Mouse (Mus musculus) hindbrain, embryonic 12.5 days (tissue): ENCODE measurements around the gene Mul1. TPM values are rescaled to one million over a fixed set of nuclear protein-coding genes. Genes with fewer than 3 reads are reported as not detected.

ENCODE experiments used
- ATAC-seq: fragments of 200-750 bp; cut with Nextera tagmentation; 2 replicates; pipeline ENCODE4 v1.8.0; 2017; ENCODE audit warnings: moderate TSS enrichment; ENCODE audit not compliant: low FRiP score
- H3K27ac ChIP-seq: fragments of 300-500 bp; sonication (generic); 2 replicates; pipeline ENCODE4 v1.5.1; 2016; ENCODE audit warnings: mild to moderate bottlenecking
- H3K27me3 ChIP-seq: fragments of 300-500 bp; sonication (generic); 2 replicates; pipeline ENCODE4 v1.6.1; 2016; ENCODE audit warnings: mild to moderate bottlenecking
- H3K36me3 ChIP-seq: fragments of 300-500 bp; sonication (generic); 2 replicates; pipeline ENCODE4 v1.6.1; 2016; ENCODE audit warnings: mild to moderate bottlenecking
- H3K4me1 ChIP-seq: fragments of 300-500 bp; sonication (generic); 2 replicates; pipeline ENCODE4 v1.6.1; 2016
- H3K4me2 ChIP-seq: fragments of 300-500 bp; sonication (generic); replicated peaks from 2 replicates; pipeline ENCODE4 v1.6.1; 2016; ENCODE audit warnings: mild to moderate bottlenecking
- H3K4me3 ChIP-seq: fragments of 300-500 bp; sonication (generic); 2 replicates; pipeline ENCODE4 v1.5.1; 2016; ENCODE audit warnings: mild to moderate bottlenecking
- H3K9ac ChIP-seq: fragments of 300-500 bp; sonication (generic); 2 replicates; pipeline ENCODE4 v1.6.1; 2016; ENCODE audit warnings: mild to moderate bottlenecking, moderate library complexity
- H3K9me3 ChIP-seq: fragments of 300-500 bp; sonication (generic); replicated peaks from 2 replicates; pipeline ENCODE4 v1.6.1; 2016; ENCODE audit warnings: mild to moderate bottlenecking
- WGBS: fragments of 180-500 bp; shearing (Covaris S2); methylation state at CpG from one replicate; pipeline ENCODE4 v1.1.7; 2016; 5-methylcytosine and 5-hydroxymethylcytosine counted together
- polyA plus RNA-seq: library from polyadenylated mRNA; unstranded; fragments of >200 nt; fragmentation: Nextera tagmentation; extraction: Ambion mirVana; gene quantifications from 2 replicates; pipeline ENCODE4 v1.2.1, GENCODE M21; 2016

The Mul1 gene
- polyA plus RNA-seq, 1 experiment from 2014 or later, result 22.3 TPM

- peaks cover 60% of the 10 kb centered on the region for H3K4me1 ChIP-seq
- peak overlapping the region; percentile 96 for H3K27ac ChIP-seq
- peak overlapping the region; percentile 72 for H3K4me2 ChIP-seq
- WGBS, result 2% methylated on average over 17 of the region's 17 CpGs
- no peaks in the 10 kb centered on the region for H3K36me3 ChIP-seq
- H3K4me3 ChIP-seq, result peak overlapping the region; percentile 86
- no peak for ATAC-seq
- H3K9me3 ChIP-seq, result no peaks in the 10 kb centered on the region
- peaks cover 26% of the 10 kb centered on the region; the same call in 1 of the 2 replicates for H3K27me3 ChIP-seq
- H3K9ac ChIP-seq, result peak overlapping the region; percentile 86
Measured at GRCm38 (mm10) chr4:138455956-138456341, 21.5 kb downstream of the Mul1 start.

GRCm38 (mm10) chr4:138456536-138456935 is 22.1 kb downstream of the Mul1 start:
- peak overlapping the region; percentile 72 for H3K4me2 ChIP-seq
- H3K4me1 ChIP-seq, result peaks cover 60% of the 10 kb centered on the region
- peak overlapping the region; percentile 86 for H3K4me3 ChIP-seq
- peak overlapping the region; percentile 86 for H3K9ac ChIP-seq
- H3K27ac ChIP-seq, result peak overlapping the region; percentile 96
- H3K27me3 ChIP-seq, result peaks cover 26% of the 10 kb centered on the region; the same call in 1 of the 2 replicates
- ATAC-seq, result no peak
- whole genome bisulfite sequencing, result 0% methylated on average over 8 of the region's 8 CpGs
- no peaks in the 10 kb centered on the region for H3K36me3 ChIP-seq
- no peaks in the 10 kb centered on the region for H3K9me3 ChIP-seq

GRCm38 (mm10) chr4:138457091-138457490 is 22.6 kb downstream of the Mul1 start:
- no peak overlapping the region for H3K9ac ChIP-seq
- no peaks in the 10 kb centered on the region for H3K9me3 ChIP-seq
- H3K27ac ChIP-seq, result no peak overlapping the region
- no peaks in the 10 kb centered on the region for H3K36me3 ChIP-seq
- peaks cover 60% of the 10 kb centered on the region for H3K4me1 ChIP-seq
- peaks cover 20% of the 10 kb centered on the region; the same call in 1 of the 2 replicates for H3K27me3 ChIP-seq
- H3K4me3 ChIP-seq, result peak overlapping the region; percentile 86; the same call in 1 of the 2 replicates
- H3K4me2 ChIP-seq, result peak overlapping the region; percentile 72
- ATAC-seq, result no peak
- WGBS, result 44% methylated on average over 4 of the region's 4 CpGs

- no peak overlapping the region for H3K27ac ChIP-seq
- H3K27me3 ChIP-seq, result peaks cover 10% of the 10 kb centered on the region; the same call in 1 of the 2 replicates
- no peaks in the 10 kb centered on the region for H3K9me3 ChIP-seq
- H3K36me3 ChIP-seq, result no peaks in the 10 kb centered on the region
- H3K4me2 ChIP-seq, result no peak overlapping the region
- no peak overlapping the region for H3K9ac ChIP-seq
- H3K4me3 ChIP-seq, result no peak overlapping the region
- H3K4me1 ChIP-seq, result peaks cover 62% of the 10 kb centered on the region
- no peak for ATAC-seq
- 74% methylated on average over 7 of the region's 7 CpGs for whole genome bisulfite sequencing
Measured at GRCm38 (mm10) chr4:138458171-138458570, 23.7 kb downstream of the Mul1 start.

- Histone ChIP-seq H3K27ac (no peak overlapping the region), H3K4me1 (peaks cover 62% of the 10 kb centered on the region), H3K27me3 (peaks cover 7% of the 10 kb centered on the region; the same call in 1 of the 2 replicates), H3K4me3 (no peak overlapping the region), H3K9ac (no peak overlapping the region), H3K36me3 (no peaks in the 10 kb centered on the region), H3K4me2 (no peak overlapping the region), H3K9me3 (no peaks in the 10 kb centered on the region)
- ATAC-seq, result no peak
- WGBS, result 52% methylated on average over 5 of the region's 5 CpGs
Measured at GRCm38 (mm10) chr4:138458735-138459440, 24.4 kb downstream of the Mul1 start.

- Histone ChIP-seq H3K9me3 (no peaks in the 10 kb centered on the region), H3K36me3 (no peaks in the 10 kb centered on the region), H3K4me1 (peaks cover 70% of the 10 kb centered on the region), H3K27me3 (peaks cover 7% of the 10 kb centered on the region), H3K4me2 (no peak overlapping the region), H3K27ac (no peak overlapping the region), H3K4me3 (no peak overlapping the region), H3K9ac (no peak overlapping the region)
- ATAC-seq, result no peak
- WGBS, result 72% methylated on average over 6 of the region's 6 CpGs
Measured at GRCm38 (mm10) chr4:138459775-138460174, 25.3 kb downstream of the Mul1 start.

- Histone ChIP-seq H3K4me1 (peaks cover 73% of the 10 kb centered on the region), H3K9ac (no peak overlapping the region), H3K36me3 (no peaks in the 10 kb centered on the region), H3K9me3 (no peaks in the 10 kb centered on the region), H3K4me3 (no peak overlapping the region), H3K27ac (no peak overlapping the region), H3K27me3 (peaks cover 13% of the 10 kb centered on the region), H3K4me2 (no peak overlapping the region)
- WGBS, result 27% methylated on average over 9 of the region's 9 CpGs
- no peak for ATAC-seq
Measured at GRCm38 (mm10) chr4:138460910-138461309, 26.4 kb downstream of the Mul1 start.

GRCm38 (mm10) chr4:138461471-138461870 is 27.0 kb downstream of the Mul1 start:
- Histone ChIP-seq H3K9ac (no peak overlapping the region), H3K27me3 (peaks cover 19% of the 10 kb centered on the region), H3K4me1 (peaks cover 67% of the 10 kb centered on the region), H3K4me3 (no peak overlapping the region), H3K36me3 (no peaks in the 10 kb centered on the region), H3K27ac (no peak overlapping the region), H3K4me2 (no peak overlapping the region), H3K9me3 (no peaks in the 10 kb centered on the region)
- no peak for ATAC-seq
- 92% methylated on average over 5 of the region's 5 CpGs for WGBS

GRCm38 (mm10) chr4:138462971-138463831 is 28.7 kb downstream of the Mul1 start:
- Histone ChIP-seq H3K27me3 (peaks cover 26% of the 10 kb centered on the region), H3K4me1 (peaks cover 57% of the 10 kb centered on the region)
- under 1% methylated on average over 11 of the region's 11 CpGs for whole genome bisulfite sequencing

GRCm38 (mm10) chr4:138463832-138464487 is 29.5 kb downstream of the Mul1 start:
- Histone ChIP-seq H3K4me2 (peak overlapping the region; percentile 39), H3K4me1 (peaks cover 55% of the 10 kb centered on the region), H3K27ac (peak overlapping the region; percentile 87), H3K4me3 (no peak overlapping the region), H3K9me3 (no peaks in the 10 kb centered on the region), H3K27me3 (peaks cover 22% of the 10 kb centered on the region), H3K36me3 (no peaks in the 10 kb centered on the region), H3K9ac (peak overlapping the region; percentile 10; the same call in 1 of the 2 replicates)
- 0 out of 2 replicates have a peak, but pooled peaks have one; percentile 26 for ATAC-seq
- 5% methylated on average over 11 of the region's 11 CpGs for WGBS

More at GRCm38 (mm10) chr4:138462971-138463831, 28.7 kb downstream of the Mul1 start:
- H3K9ac ChIP-seq, result peak overlapping the region; percentile 10; the same call in 1 of the 2 replicates
- H3K27ac ChIP-seq, result peak overlapping the region; percentile 87
- no peaks in the 10 kb centered on the region for H3K9me3 ChIP-seq
- H3K4me3 ChIP-seq, result no peak overlapping the region
- H3K4me2 ChIP-seq, result peak overlapping the region; percentile 37
- ATAC-seq, result peak; percentile 26; the same call in 1 of the 2 replicates
- no peaks in the 10 kb centered on the region for H3K36me3 ChIP-seq

- WGBS, result 1% methylated on average over 17 of the region's 22 CpGs
- Histone ChIP-seq H3K27me3 (peaks cover 22% of the 10 kb centered on the region), H3K36me3 (no peaks in the 10 kb centered on the region), H3K4me1 (peaks cover 53% of the 10 kb centered on the region), H3K4me2 (peak overlapping the region; percentile 39), H3K4me3 (no peak overlapping the region), H3K9ac (peak overlapping the region; percentile 27; the same call in 1 of the 2 replicates), H3K9me3 (no peaks in the 10 kb centered on the region), H3K27ac (peak overlapping the region; percentile 87)
- peak; percentile 63 for ATAC-seq
Measured at GRCm38 (mm10) chr4:138464667-138465353, 30.3 kb downstream of the Mul1 start.
